Mouse (Mus musculus) brain, embryonic 14.5 days (tissue): ENCODE data around the gene Capza1.

Experiments
- CTCF ChIP-seq: fragments of 200-500 bp; IDR thresholded peaks from 2 replicates; pipeline ENCODE4 v1.5.1; 2012; ENCODE audit warnings: inconsistent platforms, mild to moderate bottlenecking, moderate library complexity, borderline replicate concordance; ENCODE audit not compliant: insufficient read depth, insufficient read length; ENCODE audit errors: extremely low read depth
- POLR2A ChIP-seq: fragments of 200-500 bp; IDR thresholded peaks from 2 replicates; pipeline ENCODE4 v1.6.1; 2012; ENCODE audit warnings: mild to moderate bottlenecking, inconsistent platforms, borderline replicate concordance; ENCODE audit not compliant: poor library complexity, insufficient read depth, insufficient read length, severe bottlenecking; ENCODE audit errors: extremely low read depth

GRCm38 (mm10) chr3:104788075-104788474 is 76.2 kb downstream of the Capza1 start, which contains the start of gene Rhoc:
- no peak for TF ChIP-seq CTCF
- TF ChIP-seq POLR2A, result no peak
